Mouse (Mus musculus) midbrain, embryonic 11.5 days (tissue): ENCODE measurements around the gene Spata5. TPM values are rescaled to one million over a fixed set of nuclear protein-coding genes. Genes with fewer than 3 reads are reported as not detected.

Experiments
- ATAC-seq: fragments of 200-750 bp; cut with Nextera tagmentation; 2 replicates; pipeline ENCODE4 v1.8.0; 2017; ENCODE audit warnings: moderate TSS enrichment, moderate library complexity; ENCODE audit not compliant: low FRiP score
- DNase-seq: peaks from one replicate; pipeline ENCODE4 v3.0.0; 2015; ENCODE audit warnings: low spot score; ENCODE audit errors: missing footprints
- H3K27ac ChIP-seq: fragments of 300-500 bp; sonication (generic); 2 replicates; pipeline ENCODE4 v1.5.1; 2014; ENCODE audit warnings: low read depth, low read length
- H3K27me3 ChIP-seq: fragments of 300-500 bp; sonication (generic); 2 replicates; pipeline ENCODE4 v1.6.1; 2014; ENCODE audit warnings: mild to moderate bottlenecking, low read length, moderate library complexity, mixed read lengths; ENCODE audit not compliant: control insufficient read depth, insufficient read depth
- H3K36me3 ChIP-seq: fragments of 300-500 bp; sonication (generic); 2 replicates; pipeline ENCODE4 v1.6.1; 2014; ENCODE audit warnings: mild to moderate bottlenecking, low read length, moderate library complexity, mixed read lengths; ENCODE audit not compliant: control insufficient read depth, insufficient read depth
- H3K4me1 ChIP-seq: fragments of 300-500 bp; sonication (generic); 2 replicates; pipeline ENCODE4 v1.6.1; 2014; ENCODE audit warnings: low read length; ENCODE audit not compliant: control insufficient read depth, insufficient read depth
- H3K4me2 ChIP-seq: fragments of 300-500 bp; sonication (generic); 2 replicates; pipeline ENCODE4 v1.6.1; 2014; ENCODE audit warnings: mild to moderate bottlenecking, moderate library complexity
- H3K4me3 ChIP-seq: fragments of 300-500 bp; sonication (generic); 2 replicates; pipeline ENCODE4 v1.5.1; 2014; ENCODE audit warnings: low read depth, low read length
- H3K9ac ChIP-seq: fragments of 300-500 bp; sonication (generic); 2 replicates; pipeline ENCODE4 v1.6.1; 2014; ENCODE audit warnings: low read length
- H3K9me3 ChIP-seq: fragments of 300-500 bp; sonication (generic); 2 replicates; pipeline ENCODE4 v1.6.1; 2016; ENCODE audit warnings: low read length; ENCODE audit not compliant: control insufficient read depth
- WGBS: fragments of 180-500 bp; shearing (Covaris S2); extraction: QIAGEN DNeasy Blood & Tissue Kit; methylation state at CpG from one replicate; pipeline ENCODE4 v1.1.7; 2014; 5-methylcytosine and 5-hydroxymethylcytosine counted together
- polyA plus RNA-seq: library from polyadenylated mRNA; unstranded; fragments of >200 nt; fragmentation: Nextera tagmentation; extraction: Ambion mirVana; gene quantifications from 2 replicates; pipeline ENCODE4 v1.2.1, GENCODE M21; 2014

The Spata5 gene
- polyA plus RNA-seq, 1 experiment from 2014 or later, result 42.3 TPM

DNA sequence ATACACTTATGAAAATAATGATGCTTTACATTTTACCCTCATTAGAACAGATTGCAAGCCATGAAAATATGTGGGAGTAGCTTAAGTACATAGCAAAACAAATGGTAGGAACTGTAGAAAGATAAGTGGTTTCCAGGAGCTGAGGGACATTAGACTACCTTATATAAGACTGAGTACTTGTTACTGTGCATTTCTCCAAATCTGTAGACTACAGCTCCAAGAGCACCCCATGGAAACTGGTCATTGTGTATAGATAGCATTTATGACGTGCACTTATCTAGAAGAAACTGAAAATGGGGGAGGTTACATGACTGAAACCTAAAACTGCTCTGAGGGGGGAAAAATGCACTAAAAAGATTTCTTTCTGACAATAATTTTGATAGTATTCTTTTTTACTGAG is 63.0 kb downstream of the Spata5 start:
- Histone ChIP-seq H3K4me1 (no peaks in the 10 kb centered on the region), H3K4me3 (no peak overlapping the region), H3K27ac (no peak overlapping the region), H3K27me3 (no peaks in the 10 kb centered on the region), H3K9ac (no peak overlapping the region), H3K4me2 (no peak overlapping the region), H3K36me3 (no peaks in the 10 kb centered on the region), H3K9me3 (no peaks in the 10 kb centered on the region)
- ATAC-seq (no peak), DNase-seq (no peak)
- WGBS, result 91% methylated on average over 1 of the region's 1 CpGs

GRCm38 (mm10) chr3:37483709-37484265 is 64.1 kb downstream of the Spata5 start:
- H3K4me1 ChIP-seq, result no peaks in the 10 kb centered on the region
- 87% methylated on average over 4 of the region's 4 CpGs for WGBS
- H3K36me3 ChIP-seq, result no peaks in the 10 kb centered on the region
- H3K27ac ChIP-seq, result no peak overlapping the region
- H3K4me3 ChIP-seq, result no peak overlapping the region
- ATAC-seq (no peak), DNase-seq (no peak)
- H3K9ac ChIP-seq, result no peak overlapping the region
- no peak overlapping the region for H3K4me2 ChIP-seq
- no peaks in the 10 kb centered on the region for H3K9me3 ChIP-seq
- no peaks in the 10 kb centered on the region for H3K27me3 ChIP-seq

DNA sequence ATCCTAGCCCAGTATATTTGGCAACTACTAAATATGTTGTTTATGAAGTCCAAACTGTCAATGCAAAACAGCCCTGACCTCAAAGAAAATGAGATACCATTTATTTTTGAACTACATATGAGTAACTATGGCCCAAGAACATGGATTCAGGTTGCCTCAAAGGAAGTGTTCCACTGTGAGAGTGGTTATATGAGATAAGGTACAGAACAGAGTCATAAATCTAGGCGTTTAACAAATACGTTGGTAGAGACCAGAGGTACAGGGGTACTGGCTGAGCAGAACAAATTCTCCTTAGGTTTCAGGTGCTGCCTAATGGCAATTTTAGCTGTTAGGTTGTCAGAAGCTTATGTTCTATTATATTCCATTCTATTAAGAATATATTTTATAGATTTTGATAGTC is 67.9 kb downstream of the Spata5 start:
- H3K4me2 ChIP-seq, result no peak overlapping the region
- no peak overlapping the region for H3K9ac ChIP-seq
- H3K36me3 ChIP-seq, result no peaks in the 10 kb centered on the region
- H3K4me1 ChIP-seq, result no peaks in the 10 kb centered on the region
- H3K9me3 ChIP-seq, result no peaks in the 10 kb centered on the region
- ATAC-seq (no peak), DNase-seq (no peak)
- WGBS, result 85% methylated on average over 2 of the region's 2 CpGs
- no peak overlapping the region for H3K27ac ChIP-seq
- H3K27me3 ChIP-seq, result no peaks in the 10 kb centered on the region
- H3K4me3 ChIP-seq, result no peak overlapping the region

GRCm38 (mm10) chr3:37488173-37488572 is 68.5 kb downstream of the Spata5 start:
- no peaks in the 10 kb centered on the region for H3K27me3 ChIP-seq
- H3K27ac ChIP-seq, result no peak overlapping the region
- ATAC-seq (no peak), DNase-seq (no peak)
- no peak overlapping the region for H3K9ac ChIP-seq
- H3K36me3 ChIP-seq, result no peaks in the 10 kb centered on the region
- no peak overlapping the region for H3K4me2 ChIP-seq
- no peaks in the 10 kb centered on the region for H3K9me3 ChIP-seq
- H3K4me3 ChIP-seq, result no peak overlapping the region
- no peaks in the 10 kb centered on the region for H3K4me1 ChIP-seq

- Histone ChIP-seq H3K4me2 (no peak overlapping the region), H3K4me1 (no peaks in the 10 kb centered on the region), H3K9me3 (no peaks in the 10 kb centered on the region), H3K27ac (no peak overlapping the region), H3K4me3 (no peak overlapping the region), H3K9ac (no peak overlapping the region), H3K36me3 (no peaks in the 10 kb centered on the region), H3K27me3 (no peaks in the 10 kb centered on the region)
- 89% methylated on average over 3 of the region's 3 CpGs for WGBS
- ATAC-seq, result no peak
- no peak for DNase-seq
These were observed 70.3 kb downstream of the Spata5 start for GRCm38 (mm10) chr3:37490025-37490424.

GRCm38 (mm10) chr3:37500939-37501338 is 81.2 kb downstream of the Spata5 start:
- DNase-seq (no peak), ATAC-seq (no peak)
- no peaks in the 10 kb centered on the region for H3K9me3 ChIP-seq
- WGBS, result 92% methylated on average over 1 of the region's 1 CpGs
- no peak overlapping the region for H3K9ac ChIP-seq
- no peak overlapping the region for H3K27ac ChIP-seq
- H3K36me3 ChIP-seq, result no peaks in the 10 kb centered on the region
- H3K27me3 ChIP-seq, result no peaks in the 10 kb centered on the region
- no peak overlapping the region for H3K4me2 ChIP-seq
- H3K4me3 ChIP-seq, result no peak overlapping the region
- no peaks in the 10 kb centered on the region for H3K4me1 ChIP-seq

- Histone ChIP-seq H3K9ac (no peak overlapping the region), H3K27ac (no peak overlapping the region), H3K27me3 (no peaks in the 10 kb centered on the region), H3K4me3 (no peak overlapping the region), H3K4me2 (no peak overlapping the region), H3K36me3 (no peaks in the 10 kb centered on the region), H3K9me3 (no peaks in the 10 kb centered on the region), H3K4me1 (no peaks in the 10 kb centered on the region)
- no peak for ATAC-seq
- 90% methylated on average over 2 of the region's 2 CpGs for WGBS
- DNase-seq, result no peak
These were observed 82.9 kb downstream of the Spata5 start for GRCm38 (mm10) chr3:37502552-37502951.

GRCm38 (mm10) chr3:37503846-37504245 is 84.2 kb downstream of the Spata5 start:
- Histone ChIP-seq H3K27me3 (no peaks in the 10 kb centered on the region), H3K36me3 (no peaks in the 10 kb centered on the region), H3K27ac (no peak overlapping the region), H3K4me1 (no peaks in the 10 kb centered on the region), H3K9me3 (no peaks in the 10 kb centered on the region), H3K4me2 (no peak overlapping the region), H3K9ac (no peak overlapping the region), H3K4me3 (no peak overlapping the region)
- DNase-seq (no peak), ATAC-seq (no peak)

DNA sequence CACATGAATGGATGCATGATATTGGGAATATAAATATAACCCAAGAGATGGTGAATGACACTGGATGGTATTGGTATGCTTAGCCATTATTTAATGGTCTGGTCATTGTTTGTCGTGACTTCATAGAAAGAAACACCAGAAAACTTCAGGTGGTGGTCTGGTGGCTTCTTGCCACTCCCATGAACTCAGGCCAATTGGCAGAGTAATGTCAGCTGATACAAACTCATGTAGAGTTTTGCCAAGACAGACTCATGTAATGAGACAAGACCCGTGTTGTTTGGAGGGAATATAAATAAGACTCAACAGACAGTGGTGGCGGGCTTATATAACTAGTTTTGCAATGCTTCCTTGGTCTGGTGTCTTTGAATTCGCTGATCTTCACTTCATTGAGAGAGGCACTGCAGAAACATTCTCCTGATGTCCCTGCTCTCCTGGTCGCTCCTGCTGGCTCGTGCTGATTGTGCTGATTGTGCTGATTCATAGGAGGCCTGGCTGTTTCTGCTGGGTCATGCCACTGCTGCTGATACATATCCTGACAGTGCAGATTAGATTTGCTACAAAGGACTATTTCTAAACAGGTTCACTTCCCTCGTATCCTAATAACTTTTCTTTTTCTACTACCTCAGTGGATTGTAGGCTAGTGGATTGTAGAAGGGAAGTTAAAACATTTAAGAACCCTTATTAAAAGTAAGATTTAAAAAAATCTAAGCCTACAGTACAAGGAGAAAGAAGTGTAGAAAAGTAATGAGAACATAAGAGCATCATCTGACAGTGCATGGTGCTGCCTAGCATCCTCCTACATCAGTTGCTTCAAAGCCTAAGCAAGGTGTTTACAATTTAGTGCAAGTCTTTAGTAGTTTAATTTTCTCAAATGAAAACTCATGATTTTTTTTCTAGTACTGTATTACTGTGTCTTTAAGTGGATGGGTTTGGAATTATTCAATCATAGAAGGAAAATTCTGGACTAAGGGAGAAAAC is 90.6 kb downstream of the Spata5 start:
- Histone ChIP-seq H3K9me3 (no peaks in the 10 kb centered on the region), H3K27ac (no peak overlapping the region), H3K4me3 (no peak overlapping the region), H3K36me3 (no peaks in the 10 kb centered on the region), H3K27me3 (no peaks in the 10 kb centered on the region), H3K4me1 (no peaks in the 10 kb centered on the region), H3K4me2 (no peak overlapping the region), H3K9ac (no peak overlapping the region)
- DNase-seq (no peak), ATAC-seq (no peak)
- WGBS, result 86% methylated on average over 7 of the region's 7 CpGs
